Mouse (Mus musculus) liver, embryonic 14.5 days (tissue): ENCODE results near the gene Vldlr. TPM values are rescaled to one million over a fixed set of nuclear protein-coding genes. Genes with fewer than 3 reads are reported as not detected.

Experiments used
- ATAC-seq: fragments of 200-750 bp; cut with Nextera tagmentation; 2 replicates; pipeline ENCODE4 v1.8.0; 2017; ENCODE audit warnings: moderate number of reproducible peaks, mild to moderate bottlenecking, moderate library complexity; ENCODE audit not compliant: insufficient read depth
- DNase-seq, 3 experiments: peaks; one replicate each; pipeline ENCODE4 v3.0.0-alpha.2; 2012 to 2013; ENCODE audit warnings: low read depth in 3 of 3, low spot score in 3 of 3
- H3K27ac ChIP-seq: fragments of 300-500 bp; sonication (generic); 2 replicates; pipeline ENCODE4 v1.5.1; 2014; ENCODE audit warnings: moderate library complexity, mild to moderate bottlenecking, control low read depth, inconsistent platforms
- H3K27me3 ChIP-seq: fragments of 300-500 bp; sonication (generic); 2 replicates; pipeline ENCODE4 v1.6.1; 2014; ENCODE audit warnings: mild to moderate bottlenecking, low read length, moderate library complexity; ENCODE audit not compliant: control insufficient read depth, insufficient read depth
- H3K36me3 ChIP-seq: fragments of 300-500 bp; sonication (generic); replicated peaks from 2 replicates; pipeline ENCODE4 v1.6.1; 2014; ENCODE audit warnings: low read depth; ENCODE audit not compliant: control insufficient read depth, insufficient read depth
- H3K4me1 ChIP-seq, 2 experiments: fragments of 200-500 bp in 1 of 2; fragments of 300-500 bp in 1 of 2; sonication (generic) in 1 of 2; replicated peaks; 2 replicates each; pipeline ENCODE4 v1.6.1; 2012 to 2014; ENCODE audit warnings: antibody characterized with exemption in 1 of 2, inconsistent platforms in 1 of 2, low read length in 1 of 2; ENCODE audit not compliant: control insufficient read depth in 2 of 2, insufficient read depth in 2 of 2
- H3K4me2 ChIP-seq: fragments of 300-500 bp; sonication (generic); 2 replicates; pipeline ENCODE4 v1.6.1; 2014; ENCODE audit warnings: low read depth, mild to moderate bottlenecking, control low read depth, moderate library complexity
- H3K4me3 ChIP-seq, 2 experiments: fragments of 200-500 bp in 1 of 2; fragments of 300-500 bp in 1 of 2; sonication (generic) in 1 of 2; 2 replicates each; pipeline ENCODE4 v1.5.1; 2012 to 2014; ENCODE audit warnings: low read depth in 2 of 2, low read length in 2 of 2, mild to moderate bottlenecking in 2 of 2, control low read depth in 1 of 2, inconsistent platforms in 1 of 2, moderate library complexity in 1 of 2; ENCODE audit not compliant: insufficient read depth in 1 of 2
- H3K9ac ChIP-seq: fragments of 300-500 bp; sonication (generic); replicated peaks from 2 replicates; pipeline ENCODE4 v1.6.1; 2014; ENCODE audit warnings: mild to moderate bottlenecking, control low read depth, moderate library complexity
- H3K9me3 ChIP-seq: fragments of 300-500 bp; sonication (generic); 2 replicates; pipeline ENCODE4 v1.6.1; 2016; ENCODE audit warnings: low read length, mixed read lengths; ENCODE audit not compliant: control insufficient read depth
- CTCF ChIP-seq: IDR thresholded peaks from 2 replicates; pipeline ENCODE4 v1.5.1; 2016; ENCODE audit warnings: antibody characterized with exemption, low read depth, control low read depth
- EP300 ChIP-seq: IDR thresholded peaks from 2 replicates; pipeline ENCODE4 v1.6.1; 2016; ENCODE audit warnings: antibody characterized with exemption, low read depth
- WGBS: fragments of 180-500 bp; shearing (Covaris S2); extraction: QIAGEN DNeasy Blood & Tissue Kit; methylation state at CpG from one replicate; pipeline ENCODE4 v1.1.7; 2014; ENCODE audit not compliant: insufficient replicate concordance; 5-methylcytosine and 5-hydroxymethylcytosine counted together
- polyA plus RNA-seq, 2 experiments: library from polyadenylated mRNA; depleted of rRNA in 1 of 2; stranded (reverse) in 1 of 2; unstranded in 1 of 2; fragments of >200 nt; fragmentation: Nextera tagmentation in 1 of 2; extraction: Ambion mirVana in 1 of 2; gene quantifications; 2 replicates each; pipeline versions ENCODE4 v1.2.1 to v1.2.3; 2012 to 2014

Gene Vldlr
- polyA plus RNA-seq, 2 experiments, result 1.1 to 1.6 TPM

DNA sequence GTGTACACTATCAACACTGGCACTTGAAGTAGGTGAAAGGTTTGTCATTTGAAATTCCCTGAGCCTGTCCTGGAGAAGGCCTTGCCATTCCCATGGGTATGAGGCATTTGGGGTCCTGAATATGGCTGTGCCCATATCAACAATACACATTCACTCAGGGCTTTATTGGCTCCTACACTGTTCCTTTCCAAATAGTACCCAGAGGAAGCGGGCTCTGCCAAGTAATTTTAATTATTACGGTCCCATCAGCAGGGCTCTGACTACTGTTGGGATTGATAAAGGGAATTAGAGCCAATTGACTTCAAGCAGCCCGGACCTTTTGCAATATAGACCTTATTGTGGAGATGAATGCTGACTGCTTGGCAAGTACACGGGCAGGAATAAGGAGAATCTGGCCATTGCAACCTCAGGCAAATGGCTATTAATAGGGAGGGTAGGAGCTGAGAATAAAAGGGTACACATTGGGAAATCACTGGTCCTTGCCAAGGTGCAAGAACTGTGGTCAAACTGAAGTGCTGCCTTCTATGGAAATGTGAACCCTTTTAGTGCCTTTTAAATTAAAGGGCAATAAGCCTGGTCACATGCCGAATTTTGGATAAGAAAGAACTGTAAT, 38.0 kb upstream of the Vldlr start:
- H3K27me3 ChIP-seq, result no peaks in the 10 kb centered on the region
- no peaks in the 10 kb centered on the region for H3K4me1 ChIP-seq
- H3K9me3 ChIP-seq, result no peaks in the 10 kb centered on the region
- no peak for ATAC-seq
- H3K4me3 ChIP-seq, result no peak overlapping the region
- TF ChIP-seq EP300 (no peak), CTCF (no peak)
- no peak for DNase-seq
- no peak overlapping the region for H3K4me2 ChIP-seq
- H3K9ac ChIP-seq, result no peak overlapping the region
- H3K27ac ChIP-seq, result no peak overlapping the region
- 63% methylated on average over 5 of the region's 5 CpGs for WGBS
- no peaks in the 10 kb centered on the region for H3K36me3 ChIP-seq

- no peak for TF ChIP-seq CTCF
- TF ChIP-seq EP300, result no peak
- ATAC-seq (no peak), DNase-seq (no peak)
- no peak overlapping the region for H3K9ac ChIP-seq
- no peak overlapping the region for H3K4me2 ChIP-seq
- no peaks in the 10 kb centered on the region for H3K4me1 ChIP-seq
- 49% methylated on average over 18 of the region's 18 CpGs for WGBS
- H3K27me3 ChIP-seq, result no peaks in the 10 kb centered on the region
- no peak overlapping the region for H3K27ac ChIP-seq
- no peak overlapping the region for H3K4me3 ChIP-seq
- H3K9me3 ChIP-seq, result no peaks in the 10 kb centered on the region
- no peaks in the 10 kb centered on the region for H3K36me3 ChIP-seq
These were observed 35.7 kb upstream of the Vldlr start for GRCm38 (mm10) chr19:27180351-27181122.

GRCm38 (mm10) chr19:27183511-27183910, 32.8 kb upstream of the Vldlr start:
- Histone ChIP-seq H3K9ac (no peak overlapping the region), H3K9me3 (no peaks in the 10 kb centered on the region), H3K4me3 (no peak overlapping the region), H3K4me1 (no peaks in the 10 kb centered on the region), H3K27ac (no peak overlapping the region), H3K4me2 (no peak overlapping the region), H3K36me3 (no peaks in the 10 kb centered on the region), H3K27me3 (no peaks in the 10 kb centered on the region)
- DNase-seq, result no peak
- WGBS, result 69% methylated on average over 7 of the region's 7 CpGs
- no peak for TF ChIP-seq CTCF
- no peak for TF ChIP-seq EP300
- ATAC-seq, result no peak

GRCm38 (mm10) chr19:27203711-27204238, 12.5 kb upstream of the Vldlr start:
- H3K27me3 ChIP-seq, result no peaks in the 10 kb centered on the region
- H3K4me2 ChIP-seq, result no peak overlapping the region
- no peak overlapping the region for H3K9ac ChIP-seq
- WGBS, result 58% methylated on average over 9 of the region's 9 CpGs
- H3K4me1 ChIP-seq, result no peaks in the 10 kb centered on the region
- no peak overlapping the region for H3K4me3 ChIP-seq
- no peak for DNase-seq
- ATAC-seq, result no peak
- H3K36me3 ChIP-seq, result no peaks in the 10 kb centered on the region
- TF ChIP-seq EP300, result no peak
- TF ChIP-seq CTCF, result no peak
- no peak overlapping the region for H3K27ac ChIP-seq
- no peaks in the 10 kb centered on the region for H3K9me3 ChIP-seq

DNA sequence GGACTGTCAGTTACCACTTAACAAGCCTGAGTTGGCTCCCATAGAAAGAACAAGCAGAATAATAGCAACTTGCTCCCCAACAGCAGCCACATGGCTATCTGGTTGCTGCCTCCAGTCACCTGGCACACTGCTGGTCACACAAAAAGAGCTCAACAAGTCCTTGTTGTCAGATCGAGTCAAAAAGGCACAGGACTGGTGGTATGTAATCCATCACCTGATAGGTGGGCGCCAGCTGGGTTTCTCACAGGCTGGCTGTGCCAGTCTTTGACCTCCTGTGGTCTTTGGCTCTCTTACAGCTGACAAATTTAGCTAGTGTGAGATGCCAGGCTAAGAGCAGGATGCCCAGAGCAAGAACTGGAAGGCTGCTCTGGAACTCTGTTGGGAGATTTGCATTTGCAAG, 5.3 kb upstream of the Vldlr start:
- H3K9ac ChIP-seq, result no peak overlapping the region
- no peak for TF ChIP-seq CTCF
- TF ChIP-seq EP300, result no peak
- no peaks in the 10 kb centered on the region for H3K36me3 ChIP-seq
- H3K27me3 ChIP-seq, result peaks cover 7% of the 10 kb centered on the region
- no peak overlapping the region for H3K27ac ChIP-seq
- no peak overlapping the region for H3K4me3 ChIP-seq
- no peak for DNase-seq
- no peak overlapping the region for H3K4me2 ChIP-seq
- 61% methylated on average over 2 of the region's 2 CpGs for WGBS
- H3K9me3 ChIP-seq, result no peaks in the 10 kb centered on the region
- no peak for ATAC-seq
- no peaks in the 10 kb centered on the region for H3K4me1 ChIP-seq
